24 mouse cellular contexts compared by ENCODE assay signal in genomic region chr17:24667011-24667410, GRCm38 (mm10). TPM values are rescaled to one million over a fixed set of nuclear protein-coding genes. Genes with fewer than 3 reads are reported as not detected.
"Had no signal": no experiment of that assay in that cellular context is flagged by ENCODE, and none has a peak within 500 bp of the region (broad histone marks: within the 10 kb centered on the region; RNA-seq: fewer than 3 reads in every experiment).

No protein-coding gene starts in this region.

RNA-seq across cellular contexts. Expression of gene Npw, which starts 8.8 kb away (rescaled TPM):
- total RNA-seq: forebrain, postnatal 0 days; gastrocnemius, adult 18-20 months; gastrocnemius, adult 8-10 months; gastrocnemius, postnatal 10 days; gastrocnemius, postnatal 14 days; gastrocnemius, postnatal 25 days; gastrocnemius, postnatal 36 days; gastrocnemius, postnatal 4 days; granulocyte monocyte progenitor cell, adult 5-6 weeks; heart, adult 18-20 months; heart, adult 2 months; heart, adult 8-10 months had no signal
- polyA plus RNA-seq: embryonic facial prominence, embryonic 10.5 days; erythroblast, embryonic 14.5 days; forebrain, embryonic 10.5 days; forebrain, embryonic 12.5 days; forebrain, embryonic 14.5 days; forebrain, embryonic 15.5 days; forebrain, embryonic 16.5 days; frontal cortex, adult 2 months; gonadal fat pad, adult 2 months; heart, adult 2 months; heart, embryonic 11.5 days; heart, embryonic 12.5 days had no signal

RNA-seq across cellular contexts. Expression of gene Syngr3, which starts 22.7 kb away (rescaled TPM):
- total RNA-seq: common myeloid progenitor, adult 5-6 weeks; gastrocnemius, postnatal 14 days; gastrocnemius, postnatal 25 days; gastrocnemius, postnatal 36 days; granulocyte monocyte progenitor cell, adult 5-6 weeks had no signal
- polyA plus RNA-seq: erythroblast, embryonic 14.5 days had no signal
